Mouse (Mus musculus) urinary bladder, adult 18-20 months (tissue): ENCODE data around the gene Lcp1.

ENCODE experiments used
- DNase-seq, 2 experiments: peaks; one replicate each; pipeline ENCODE4 v3.0.0; 2022; ENCODE audit warnings: low spot score in 2 of 2, mixed read lengths in 2 of 2

Lcp1 gene

GRCm38 (mm10) chr14:75176425-75177045 is 45.6 kb downstream of the Lcp1 start:
- no peak for DNase-seq

GRCm38 (mm10) chr14:75177400-75177799 is 46.5 kb downstream of the Lcp1 start:
- DNase-seq: no peak

GRCm38 (mm10) chr14:75178384-75178793 is 47.5 kb downstream of the Lcp1 start:
- DNase-seq: no peak

- no peak for DNase-seq
These were observed 47.9 kb downstream of the Lcp1 start for GRCm38 (mm10) chr14:75178801-75179211.

- no peak for DNase-seq
These were observed 48.5 kb downstream of the Lcp1 start for GRCm38 (mm10) chr14:75179255-75179963.

GRCm38 (mm10) chr14:75180551-75180978 is 49.7 kb downstream of the Lcp1 start:
- DNase-seq: no peak

GRCm38 (mm10) chr14:75181062-75181935 is 50.4 kb downstream of the Lcp1 start:
- DNase-seq: no peak

- no peak for DNase-seq
These were observed 51.5 kb downstream of the Lcp1 start for GRCm38 (mm10) chr14:75182378-75182777.

GRCm38 (mm10) chr14:75182831-75183230 is 51.9 kb downstream of the Lcp1 start:
- no peak for DNase-seq

GRCm38 (mm10) chr14:75184069-75184790 is 53.3 kb downstream of the Lcp1 start:
- no peak for DNase-seq

- no peak for DNase-seq
These were observed 55.1 kb downstream of the Lcp1 start for GRCm38 (mm10) chr14:75185796-75186594.

- no peak for DNase-seq
These were observed 56.0 kb downstream of the Lcp1 start for GRCm38 (mm10) chr14:75186858-75187415.

- no peak for DNase-seq
These were observed 57.6 kb downstream of the Lcp1 start for GRCm38 (mm10) chr14:75188521-75188920.

- DNase-seq: no peak
These were observed 58.1 kb downstream of the Lcp1 start for GRCm38 (mm10) chr14:75189031-75189430.

GRCm38 (mm10) chr14:75190683-75191082 is 59.8 kb downstream of the Lcp1 start:
- no peak for DNase-seq

- DNase-seq: no peak
These were observed 61.5 kb downstream of the Lcp1 start for GRCm38 (mm10) chr14:75192427-75192826.

GRCm38 (mm10) chr14:75192858-75193257 is 62.0 kb downstream of the Lcp1 start:
- DNase-seq: no peak

GRCm38 (mm10) chr14:75195530-75195929 is 64.6 kb downstream of the Lcp1 start:
- DNase-seq: no peak

GRCm38 (mm10) chr14:75197027-75197426 is 66.1 kb downstream of the Lcp1 start:
- no peak for DNase-seq

- no peak for DNase-seq
These were observed 66.8 kb downstream of the Lcp1 start for GRCm38 (mm10) chr14:75197660-75198059.
